16 mouse cellular contexts compared by ENCODE assay signal in genomic region chr6:5967545-5967944, GRCm38 (mm10).
"Had no signal": no experiment of that assay in that cellular context is flagged by ENCODE, and none has a peak within 500 bp of the region (broad histone marks: within the 10 kb centered on the region; RNA-seq: fewer than 3 reads in every experiment).

No protein-coding gene starts in this region.

- H3K9ac ChIP-seq: lung, embryonic 15.5 days; midbrain, embryonic 13.5 days; midbrain, embryonic 15.5 days; neural tube, embryonic 12.5 days; stomach, embryonic 15.5 days had no signal

- H3K4me3 ChIP-seq: lung, embryonic 15.5 days; megakaryocyte, embryonic 14.5 days; midbrain, embryonic 13.5 days; midbrain, embryonic 15.5 days; neural tube, embryonic 12.5 days; stomach, embryonic 15.5 days had no signal

- H3K27ac ChIP-seq: lung, embryonic 15.5 days; macrophage; midbrain, embryonic 13.5 days; midbrain, embryonic 15.5 days; neural tube, embryonic 12.5 days; stomach, embryonic 15.5 days; stomach, postnatal 0 days had no signal

- H3K4me2 ChIP-seq: lung, embryonic 15.5 days; midbrain, embryonic 11.5 days; midbrain, embryonic 13.5 days; midbrain, embryonic 15.5 days; neural tube, embryonic 12.5 days; stomach, embryonic 15.5 days had no signal

- DNase-seq: lung, adult 2 months; lung, postnatal 14 days; right cerebral cortex, postnatal 14 days; thymus, adult 2 months; thymus, postnatal 25 days; thymus, postnatal 4 days had no signal

- H3K36me3 ChIP-seq: lung, embryonic 15.5 days; midbrain, embryonic 13.5 days; midbrain, embryonic 15.5 days; neural tube, embryonic 12.5 days; stomach, embryonic 15.5 days had no signal

- H3K9me3 ChIP-seq: lung, embryonic 15.5 days; midbrain, embryonic 13.5 days; midbrain, embryonic 15.5 days; neural tube, embryonic 12.5 days; stomach, embryonic 15.5 days had no signal

- H3K27me3 ChIP-seq: lung, embryonic 15.5 days; megakaryocyte, embryonic 14.5 days; midbrain, embryonic 13.5 days; midbrain, embryonic 15.5 days; neural tube, embryonic 12.5 days; stomach, embryonic 15.5 days had no signal

- H3K4me1 ChIP-seq: lung, embryonic 15.5 days; megakaryocyte, embryonic 14.5 days; midbrain, embryonic 13.5 days; midbrain, embryonic 15.5 days; neural tube, embryonic 12.5 days; stomach, embryonic 15.5 days had no signal

- ATAC-seq: lung, postnatal 0 days; midbrain, embryonic 13.5 days; midbrain, embryonic 15.5 days had no signal
